Mouse (Mus musculus): ENCODE measurements around the gene Prokr2.

- TF ChIP-seq CTCF (IDR thresholded peaks at IDR 0.05; ENCODE audit: borderline replicate concordance, control insufficient read depth, extremely low read depth, insufficient read depth, low read length, poor library complexity): no peak
- no peak for TF ChIP-seq POLR2A (IDR thresholded peaks at IDR 0.05; ENCODE audit: control insufficient read depth, extremely low read depth, insufficient read depth, low read length, poor library complexity)
Observed at GRCm38 (mm10) chr2:132301436-132301835, 83.8 kb downstream of the Prokr2 start.

All from thymus, adult 2 months (tissue).